Mouse (Mus musculus): ENCODE data around the gene Bud31. TPM values are rescaled to one million over a fixed set of nuclear protein-coding genes. Genes with fewer than 3 reads are reported as not detected.
A peak's percentile ranks its signal among the peaks of the same experiment; 100 is the strongest.

Gene Bud31
- polyA plus RNA-seq, 1 experiment from 2014 or later: 135 TPM

GRCm38 (mm10) chr5:145114071-145114605 is 26.0 kb upstream of the Bud31 start, which contains the start of gene Arpc1b:
TSS of gene Arpc1b (plus strand) at chr5:145114215.
- WGBS: under 1% methylated on average over 44 of the region's 53 CpGs
- ATAC-seq (ENCODE audit: extremely low read depth, insufficient number of reproducible peaks, low FRiP score, low TSS enrichment): peak; percentile 76
- no peaks in the 10 kb centered on the region for H3K27me3 ChIP-seq (replicated peaks)
- peak within 1 kb of the TSS; percentile 90 for H3K9ac ChIP-seq
- peaks cover 41% of the 10 kb centered on the region for H3K4me1 ChIP-seq
- peaks cover 36% of the 10 kb centered on the region for H3K36me3 ChIP-seq
- H3K4me2 ChIP-seq: peak within 1 kb of the TSS; percentile 84
- H3K9me3 ChIP-seq: 0 out of 2 replicates have a peak, but pooled peaks cover under 1% of the 10 kb centered on the region
- H3K27ac ChIP-seq (replicated peaks): peak within 1 kb of the TSS; percentile 66
- peak within 1 kb of the TSS; percentile 82 for H3K4me3 ChIP-seq

- H3K4me1 ChIP-seq: peaks cover 41% of the 10 kb centered on the region
- WGBS: 15% methylated on average over 32 of the region's 40 CpGs
- ATAC-seq (ENCODE audit: extremely low read depth, insufficient number of reproducible peaks, low FRiP score, low TSS enrichment): peak; percentile 21; the same call in 1 of the 2 replicates
Measured at GRCm38 (mm10) chr5:145114606-145115473, 25.3 kb upstream of the Bud31 start.

DNA sequence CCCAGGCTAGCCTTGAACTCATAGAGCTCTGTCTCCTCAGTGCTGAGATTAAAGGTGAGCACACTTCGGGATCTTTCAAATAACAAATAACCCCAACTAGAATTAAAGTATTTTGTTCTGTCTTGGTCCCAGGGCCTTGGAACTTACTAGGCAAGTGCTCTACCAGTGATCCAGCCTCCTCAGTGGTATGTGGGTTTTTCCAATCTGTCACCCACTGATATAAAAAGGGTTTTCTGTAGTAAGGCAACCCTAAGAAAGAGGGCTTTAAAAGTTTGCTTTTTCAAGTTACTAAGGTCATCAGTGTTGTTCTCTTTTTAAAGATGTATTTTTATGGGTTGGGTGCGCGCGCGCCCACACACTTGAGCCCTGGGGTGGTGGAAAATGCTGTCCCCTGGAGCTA is 24.4 kb upstream of the Bud31 start:
- Histone ChIP-seq H3K4me1 (peaks cover 49% of the 10 kb centered on the region), H3K9me3 (0 out of 2 replicates have a peak, but pooled peaks cover 4% of the 10 kb centered on the region), H3K27ac (replicated peaks) (peak overlapping the region; percentile 83), H3K4me3 (peak overlapping the region; percentile 82), H3K4me2 (peak overlapping the region; percentile 84), H3K36me3 (peaks cover 27% of the 10 kb centered on the region), H3K27me3 (replicated peaks) (no peaks in the 10 kb centered on the region), H3K9ac (peak overlapping the region; percentile 42; the same call in 1 of the 2 replicates)
- 95% methylated on average over 5 of the region's 5 CpGs for WGBS
- ATAC-seq (ENCODE audit: extremely low read depth, insufficient number of reproducible peaks, low FRiP score, low TSS enrichment): no peak

More at GRCm38 (mm10) chr5:145114606-145115473, 25.3 kb upstream of the Bud31 start:
- peak overlapping the region; percentile 82 for H3K4me3 ChIP-seq
- peaks cover 36% of the 10 kb centered on the region for H3K36me3 ChIP-seq
- H3K9ac ChIP-seq: peak overlapping the region; percentile 90
- H3K27me3 ChIP-seq (replicated peaks): no peaks in the 10 kb centered on the region
- peak overlapping the region; percentile 84 for H3K4me2 ChIP-seq
- H3K27ac ChIP-seq (replicated peaks): peak overlapping the region; percentile 66
- 0 out of 2 replicates have a peak, but pooled peaks cover 4% of the 10 kb centered on the region for H3K9me3 ChIP-seq

GRCm38 (mm10) chr5:145116316-145116715 is 23.8 kb upstream of the Bud31 start:
- Histone ChIP-seq H3K9ac (peak overlapping the region; percentile 60; the same call in 1 of the 2 replicates), H3K9me3 (0 out of 2 replicates have a peak, but pooled peaks cover 4% of the 10 kb centered on the region), H3K27ac (replicated peaks) (peak overlapping the region; percentile 83), H3K4me3 (peak overlapping the region; percentile 82), H3K4me1 (peaks cover 54% of the 10 kb centered on the region), H3K27me3 (replicated peaks) (no peaks in the 10 kb centered on the region), H3K4me2 (peak overlapping the region; percentile 84), H3K36me3 (peaks cover 23% of the 10 kb centered on the region)
- ATAC-seq (ENCODE audit: extremely low read depth, insufficient number of reproducible peaks, low FRiP score, low TSS enrichment): no peak
- WGBS: 45% methylated on average over 4 of the region's 4 CpGs

- Histone ChIP-seq H3K27me3 (replicated peaks) (no peaks in the 10 kb centered on the region), H3K9ac (peak overlapping the region; percentile 60), H3K27ac (replicated peaks) (peak overlapping the region; percentile 83), H3K4me2 (peak overlapping the region; percentile 84), H3K4me3 (peak overlapping the region; percentile 18), H3K4me1 (peaks cover 60% of the 10 kb centered on the region), H3K9me3 (0 out of 2 replicates have a peak, but pooled peaks cover 4% of the 10 kb centered on the region), H3K36me3 (peaks cover 27% of the 10 kb centered on the region)
- ATAC-seq (ENCODE audit: extremely low read depth, insufficient number of reproducible peaks, low FRiP score, low TSS enrichment): no peak
- 37% methylated on average over 10 of the region's 10 CpGs for WGBS
Measured at GRCm38 (mm10) chr5:145116916-145117315, 23.2 kb upstream of the Bud31 start.

GRCm38 (mm10) chr5:145118005-145118404 is 22.2 kb upstream of the Bud31 start:
- no peaks in the 10 kb centered on the region for H3K27me3 ChIP-seq (replicated peaks)
- no peak overlapping the region for H3K9ac ChIP-seq
- no peak overlapping the region for H3K4me3 ChIP-seq
- WGBS: 61% methylated on average over 6 of the region's 6 CpGs
- no peak overlapping the region for H3K27ac ChIP-seq (replicated peaks)
- H3K4me2 ChIP-seq: no peak overlapping the region
- no peak for ATAC-seq (ENCODE audit: extremely low read depth, insufficient number of reproducible peaks, low FRiP score, low TSS enrichment)
- peaks cover 62% of the 10 kb centered on the region for H3K4me1 ChIP-seq
- 0 out of 2 replicates have a peak, but pooled peaks cover 4% of the 10 kb centered on the region for H3K9me3 ChIP-seq
- peaks cover 38% of the 10 kb centered on the region for H3K36me3 ChIP-seq

DNA sequence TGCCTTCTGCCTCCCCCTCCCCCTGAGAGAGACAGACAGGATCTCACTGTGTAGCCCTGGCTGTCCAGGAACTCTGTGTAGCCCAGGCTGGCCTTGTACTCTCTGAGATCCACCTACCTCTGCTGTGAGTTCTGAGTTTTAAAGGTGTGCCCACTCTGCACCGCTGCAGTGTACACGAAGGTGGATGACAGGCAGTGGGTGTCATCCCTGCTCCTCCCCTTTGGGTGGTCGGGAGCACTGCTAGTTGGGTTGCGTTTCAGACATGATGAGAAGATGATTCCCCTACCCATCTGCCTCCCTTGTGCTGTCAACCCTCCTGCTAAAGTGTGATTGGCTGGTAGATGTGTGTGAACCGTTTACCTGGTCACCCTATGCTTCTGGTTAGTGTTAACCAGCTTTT is 21.7 kb upstream of the Bud31 start:
- H3K36me3 ChIP-seq: peaks cover 42% of the 10 kb centered on the region
- H3K27ac ChIP-seq (replicated peaks): no peak overlapping the region
- H3K4me3 ChIP-seq: no peak overlapping the region
- no peak overlapping the region for H3K4me2 ChIP-seq
- H3K27me3 ChIP-seq (replicated peaks): no peaks in the 10 kb centered on the region
- 0 out of 2 replicates have a peak, but pooled peaks cover 4% of the 10 kb centered on the region for H3K9me3 ChIP-seq
- peaks cover 62% of the 10 kb centered on the region for H3K4me1 ChIP-seq
- 82% methylated on average over 5 of the region's 5 CpGs for WGBS
- no peak overlapping the region for H3K9ac ChIP-seq
- ATAC-seq (ENCODE audit: extremely low read depth, insufficient number of reproducible peaks, low FRiP score, low TSS enrichment): no peak

DNA sequence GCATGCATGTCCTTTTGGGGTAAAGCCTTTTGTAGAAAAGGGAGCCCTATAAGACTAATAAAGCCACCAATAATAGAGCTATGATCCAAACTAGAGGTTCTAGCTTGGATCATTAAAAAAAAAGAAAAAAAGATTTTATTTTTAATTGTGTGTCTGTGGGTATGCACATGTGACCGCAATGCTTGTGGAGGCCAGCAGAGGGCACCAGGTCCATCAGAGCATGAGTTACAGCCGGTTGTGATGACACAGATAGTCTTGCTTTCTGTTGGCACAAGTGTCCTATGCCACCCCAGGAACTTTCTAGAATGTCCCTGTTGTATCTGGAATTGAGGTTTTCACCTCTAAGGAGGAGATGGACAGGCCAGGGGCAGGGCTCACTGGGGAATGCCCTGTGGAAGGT is 20.8 kb upstream of the Bud31 start:
- no peak for ATAC-seq (ENCODE audit: extremely low read depth, insufficient number of reproducible peaks, low FRiP score, low TSS enrichment)
- Histone ChIP-seq H3K36me3 (peaks cover 51% of the 10 kb centered on the region), H3K9ac (no peak overlapping the region), H3K4me3 (no peak overlapping the region), H3K27ac (replicated peaks) (no peak overlapping the region), H3K4me1 (peaks cover 58% of the 10 kb centered on the region), H3K9me3 (0 out of 2 replicates have a peak, but pooled peaks cover 4% of the 10 kb centered on the region), H3K4me2 (no peak overlapping the region), H3K27me3 (replicated peaks) (no peaks in the 10 kb centered on the region)
- WGBS: 89% methylated on average over 2 of the region's 2 CpGs

GRCm38 (mm10) chr5:145120921-145121320 is 19.2 kb upstream of the Bud31 start:
- Histone ChIP-seq H3K9me3 (0 out of 2 replicates have a peak, but pooled peaks cover 4% of the 10 kb centered on the region), H3K4me3 (no peak overlapping the region), H3K9ac (peak overlapping the region; percentile 16; the same call in 1 of the 2 replicates), H3K36me3 (peaks cover 67% of the 10 kb centered on the region), H3K4me1 (peaks cover 45% of the 10 kb centered on the region), H3K27me3 (replicated peaks) (no peaks in the 10 kb centered on the region), H3K27ac (replicated peaks) (peak overlapping the region; percentile 36; the same call in 1 of the 2 replicates), H3K4me2 (no peak overlapping the region)
- ATAC-seq (ENCODE audit: extremely low read depth, insufficient number of reproducible peaks, low FRiP score, low TSS enrichment): no peak
- WGBS: 55% methylated on average over 7 of the region's 7 CpGs

GRCm38 (mm10) chr5:145123396-145123795 is 16.8 kb upstream of the Bud31 start:
- WGBS: 92% methylated on average over 19 of the region's 19 CpGs
- ATAC-seq (ENCODE audit: extremely low read depth, insufficient number of reproducible peaks, low FRiP score, low TSS enrichment): no peak

GRCm38 (mm10) chr5:145126580-145126979 is 13.6 kb upstream of the Bud31 start:
- ATAC-seq (ENCODE audit: extremely low read depth, insufficient number of reproducible peaks, low FRiP score, low TSS enrichment): no peak
- no peaks in the 10 kb centered on the region for H3K9me3 ChIP-seq
- WGBS: 88% methylated on average over 9 of the region's 9 CpGs
- peaks cover 10% of the 10 kb centered on the region for H3K4me1 ChIP-seq
- no peak overlapping the region for H3K4me3 ChIP-seq
- no peak overlapping the region for H3K9ac ChIP-seq
- no peak overlapping the region for H3K4me2 ChIP-seq
- H3K27me3 ChIP-seq (replicated peaks): no peaks in the 10 kb centered on the region
- no peak overlapping the region for H3K27ac ChIP-seq (replicated peaks)
- peaks cover 100% of the 10 kb centered on the region for H3K36me3 ChIP-seq

More at GRCm38 (mm10) chr5:145123396-145123795, 16.8 kb upstream of the Bud31 start:
- Histone ChIP-seq H3K4me3 (no peak overlapping the region), H3K4me1 (peaks cover 21% of the 10 kb centered on the region), H3K9me3 (0 out of 2 replicates have a peak, but pooled peaks cover 4% of the 10 kb centered on the region), H3K36me3 (peaks cover 82% of the 10 kb centered on the region), H3K4me2 (no peak overlapping the region), H3K27ac (replicated peaks) (no peak overlapping the region), H3K27me3 (replicated peaks) (no peaks in the 10 kb centered on the region), H3K9ac (no peak overlapping the region)

All from heart, embryonic 13.5 days (tissue).